9 mouse cellular contexts compared by ENCODE assay signal in genomic region chr7:119002501-119002900, GRCm38 (mm10).
"Had no signal": no experiment of that assay in that cellular context is flagged by ENCODE, and none has a peak within 500 bp of the region (broad histone marks: within the 10 kb centered on the region; RNA-seq: fewer than 3 reads in every experiment).

No protein-coding gene starts in this region.

- H3K27me3 ChIP-seq: limb, embryonic 13.5 days; midbrain, embryonic 13.5 days; stomach, embryonic 15.5 days had no signal

- DNase-seq: left cerebral cortex, postnatal 4 days; lung, adult 18-20 months; right cerebral cortex, postnatal 14 days; thymus, adult 2 months; thymus, postnatal 36 days had no signal

- ATAC-seq: midbrain, embryonic 13.5 days had no signal

- H3K4me3 ChIP-seq: limb, embryonic 13.5 days; midbrain, embryonic 13.5 days; stomach, embryonic 15.5 days had no signal

- H3K4me2 ChIP-seq: limb, embryonic 13.5 days; midbrain, embryonic 13.5 days; stomach, embryonic 15.5 days had no signal

- H3K9me3 ChIP-seq: limb, embryonic 13.5 days; midbrain, embryonic 13.5 days; stomach, embryonic 15.5 days had no signal

- H3K9ac ChIP-seq: limb, embryonic 13.5 days; liver, embryonic 14.5 days; midbrain, embryonic 13.5 days; stomach, embryonic 15.5 days had no signal

- H3K27ac ChIP-seq: limb, embryonic 13.5 days; liver, embryonic 14.5 days; midbrain, embryonic 13.5 days; stomach, embryonic 15.5 days had no signal

- H3K4me1 ChIP-seq: limb, embryonic 13.5 days; midbrain, embryonic 13.5 days; stomach, embryonic 15.5 days had no signal

- H3K36me3 ChIP-seq: limb, embryonic 13.5 days; midbrain, embryonic 13.5 days; stomach, embryonic 15.5 days had no signal
